Mouse (Mus musculus): Measurements from ENCODE around the gene Prkar1b. TPM values are rescaled to one million over a fixed set of nuclear protein-coding genes. Genes with fewer than 3 reads are reported as not detected.

The Prkar1b gene
- total RNA-seq, 4 experiments from 2014 or later = 38.5 to 62.4 (median 55.9) TPM

DNA sequence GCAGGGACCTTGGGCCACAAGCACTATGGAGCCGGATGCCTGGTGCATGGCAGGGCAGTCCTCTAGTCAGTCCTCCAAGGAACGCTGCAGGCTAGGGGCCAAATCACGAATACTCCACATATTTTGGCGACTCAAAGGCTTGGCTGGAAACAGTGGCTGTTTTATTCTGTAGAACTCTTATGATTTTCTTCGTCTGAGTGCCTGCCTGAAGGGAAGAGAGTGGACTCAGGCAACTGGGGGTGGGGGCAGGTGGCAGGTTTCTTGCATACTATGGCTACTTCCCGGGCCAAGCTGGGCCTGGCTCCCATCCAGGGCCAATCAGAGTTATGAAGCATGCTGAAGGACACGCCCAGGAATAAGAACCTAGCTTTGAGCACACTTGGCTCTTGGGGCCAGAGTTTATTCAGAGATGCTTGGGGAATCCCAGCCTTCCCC is 179.7 kb downstream of the Prkar1b start:
- DNase-seq = no peak

Other genes starting within 250 kb of the Prkar1b start
- gene Pdgfa, start 152.6 kb downstream of the Prkar1b start, total RNA-seq (2022) = 10 to 100 TPM; 25.6 to 51.6 (median 36.7) TPM
- 10 to 100 TPM; 21.7 to 24.3 (median 22.7) TPM for gene Dnaaf5, start 222 bp upstream of the Prkar1b start, total RNA-seq (2022)
- 100 to 1,000 TPM in 3 of 4 experiments, 10 to 100 TPM in 1; 86.6 to 128 (median 111) TPM for gene Sun1, start 50.6 kb upstream of the Prkar1b start, total RNA-seq (2022)
- gene Get4, start 102.3 kb upstream of the Prkar1b start, total RNA-seq (2022) = 100 to 1,000 TPM in 2 of 4 experiments, 10 to 100 TPM in 2; 96.6 to 112 (median 101) TPM
- 1 to 10 TPM; 2.5 to 7.0 (median 3.9) TPM for gene Adap1, start 175.6 kb upstream of the Prkar1b start, total RNA-seq (2022)
- 10 to 100 TPM; 59.6 to 79.9 (median 66.5) TPM for gene Cox19, start 201.4 kb upstream of the Prkar1b start, total RNA-seq (2022)
- not detected for gene Cyp2w1, start 202.6 kb upstream of the Prkar1b start, total RNA-seq (2022)
- gene Gpr146, start 227.7 kb upstream of the Prkar1b start, total RNA-seq (2022) = 10 to 100 TPM; 13.6 to 25.0 (median 18.1) TPM

Measured in adrenal gland, adult 8-10 months (tissue).